Mouse (Mus musculus): ENCODE results near the gene Cant1. TPM values are rescaled to one million over a fixed set of nuclear protein-coding genes. Genes with fewer than 3 reads are reported as not detected.

The Cant1 gene
- total RNA-seq, 2 experiments from 2014 or later, result 9.3 to 9.9 TPM

DNA sequence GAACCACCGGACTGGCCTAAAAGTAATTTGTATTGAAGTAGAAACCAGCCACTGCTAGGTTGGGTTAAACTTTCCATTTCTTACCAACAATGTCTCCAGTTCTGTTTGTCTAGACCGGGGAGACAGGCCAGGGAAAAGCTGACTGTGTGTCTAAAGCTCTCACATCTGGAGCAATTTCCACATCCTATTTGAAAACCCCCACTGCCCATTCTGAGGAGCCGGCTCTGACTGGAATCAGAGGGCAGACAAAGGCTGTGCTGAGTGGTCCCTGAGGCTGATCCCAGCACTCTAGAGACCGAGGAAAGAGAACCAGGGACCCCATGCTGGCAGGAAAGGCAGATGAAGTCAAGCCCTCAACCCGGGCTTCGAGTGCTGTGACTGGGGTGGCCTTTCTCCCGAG lies 46.2 kb downstream of the Cant1 start:
- DNase-seq, result no peak

DNA sequence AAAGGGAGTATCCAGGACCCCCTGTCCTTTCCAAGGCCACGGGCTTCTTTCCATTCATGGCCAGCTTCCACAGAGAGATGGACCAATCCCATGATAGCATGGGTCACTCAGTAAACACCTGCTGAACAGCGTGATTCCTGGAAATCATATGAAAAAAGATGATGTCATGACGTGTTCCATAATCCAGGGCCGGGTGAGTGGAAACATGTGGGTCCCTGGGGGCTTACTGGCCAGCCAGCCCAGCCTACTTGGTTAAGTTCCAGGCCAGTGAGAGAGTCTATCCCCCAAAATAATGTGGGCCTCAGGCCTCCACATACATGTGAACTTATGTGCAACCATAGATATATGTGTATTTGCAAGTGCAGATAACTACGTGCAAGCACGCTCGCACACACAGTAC lies 47.0 kb downstream of the Cant1 start:
- DNase-seq, result peak; percentile 3

DNA sequence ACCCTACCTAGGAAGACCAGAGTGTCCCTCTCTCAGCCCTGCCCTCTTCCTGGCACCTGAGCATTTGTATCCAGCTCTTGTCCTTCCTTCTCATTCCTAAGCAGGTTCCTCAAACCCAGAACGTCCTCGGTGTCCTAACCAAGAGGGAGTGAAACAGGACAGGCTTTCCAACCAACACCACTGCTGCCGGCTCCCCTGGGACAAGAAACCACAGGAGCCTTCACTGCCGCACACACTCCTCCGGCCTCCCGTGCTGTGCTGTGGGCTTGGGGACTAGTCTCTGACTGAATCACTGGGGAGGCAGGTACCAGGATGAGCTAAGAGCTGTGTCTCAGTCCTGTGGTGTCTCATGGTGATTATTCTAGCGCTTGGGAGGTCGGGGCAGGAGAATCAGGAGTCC lies 49.2 kb downstream of the Cant1 start:
- DNase-seq, result peak; percentile 4

DNA sequence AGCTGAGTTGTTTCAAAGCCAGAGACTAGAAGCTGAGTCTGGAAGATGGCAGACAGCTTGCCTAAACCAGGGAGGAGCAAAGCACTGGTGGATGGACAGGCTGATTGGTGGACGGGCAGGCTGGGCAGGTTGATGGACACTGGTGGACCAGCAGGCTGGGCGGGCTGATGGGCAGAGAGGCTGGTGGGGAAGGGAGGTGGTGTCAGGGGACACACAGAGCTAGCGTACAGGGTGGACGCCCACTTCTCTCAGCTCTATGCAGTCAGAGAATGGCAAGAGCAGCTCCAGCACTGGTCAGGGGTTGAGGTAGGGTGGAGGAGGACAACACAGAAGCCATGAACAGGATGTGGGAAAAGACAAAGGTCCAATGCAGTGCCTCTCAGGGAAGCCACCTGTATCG lies 49.6 kb downstream of the Cant1 start:
- DNase-seq, result peak; percentile 0

DNA sequence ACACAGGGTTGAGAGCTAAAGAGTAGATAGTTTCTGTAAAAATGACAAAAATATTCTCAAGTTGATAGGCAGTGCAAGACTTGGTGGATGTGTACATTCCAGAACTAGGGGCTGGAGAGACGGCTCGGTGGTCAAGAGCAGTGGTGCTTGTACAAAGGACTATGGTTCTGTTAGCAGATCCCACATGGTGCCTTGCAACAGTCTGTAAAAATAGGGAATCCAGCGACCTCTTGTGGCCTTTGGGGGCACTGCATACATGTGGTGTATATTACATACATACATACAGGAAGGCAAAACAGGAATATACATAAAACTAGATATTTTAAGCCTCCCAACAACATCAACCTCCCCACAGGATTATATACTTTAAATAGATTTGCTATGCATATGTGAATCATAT lies 50.6 kb downstream of the Cant1 start:
- DNase-seq, result peak; percentile 2

DNA sequence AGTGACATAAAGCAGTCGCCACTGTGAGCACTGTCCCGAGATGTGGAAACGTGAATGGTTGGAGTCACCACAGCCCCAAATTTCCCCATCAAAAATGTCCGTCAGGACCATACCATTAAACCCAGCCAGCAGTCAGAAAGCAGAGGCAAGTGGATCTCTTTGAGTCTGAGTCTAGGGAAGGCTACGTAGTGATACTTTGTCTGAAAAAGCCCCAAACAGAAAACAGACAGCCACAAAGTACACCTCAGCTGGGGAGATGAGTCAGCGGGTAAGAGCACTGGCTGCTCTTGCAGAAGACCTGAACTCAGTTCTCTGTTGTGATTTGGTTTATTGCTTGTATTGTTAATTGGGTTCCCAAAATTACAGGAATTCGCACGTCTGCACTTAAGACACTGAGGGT lies 52.3 kb downstream of the Cant1 start:
- DNase-seq, result peak; percentile 1

DNA sequence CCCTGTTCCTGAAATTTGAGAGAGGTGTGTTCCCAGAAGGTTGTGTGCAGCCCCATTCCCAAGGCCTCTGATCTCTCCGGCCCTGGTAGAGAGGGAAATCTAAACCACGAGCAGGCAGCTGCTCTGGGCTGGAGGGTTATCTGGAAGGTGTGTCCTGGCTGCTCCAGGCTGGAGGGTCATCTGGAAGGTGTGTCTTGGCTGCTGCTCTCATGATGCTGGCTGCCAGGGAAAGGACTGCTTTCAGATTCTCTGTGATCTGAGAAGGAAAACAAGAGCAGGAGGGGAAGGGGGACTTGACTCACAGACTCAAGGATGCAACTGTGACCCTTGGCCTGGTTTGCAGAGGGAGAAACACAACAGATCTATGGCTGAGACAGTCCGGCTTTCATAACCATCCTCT lies 52.8 kb downstream of the Cant1 start:
- peak; percentile 58 for DNase-seq

DNA sequence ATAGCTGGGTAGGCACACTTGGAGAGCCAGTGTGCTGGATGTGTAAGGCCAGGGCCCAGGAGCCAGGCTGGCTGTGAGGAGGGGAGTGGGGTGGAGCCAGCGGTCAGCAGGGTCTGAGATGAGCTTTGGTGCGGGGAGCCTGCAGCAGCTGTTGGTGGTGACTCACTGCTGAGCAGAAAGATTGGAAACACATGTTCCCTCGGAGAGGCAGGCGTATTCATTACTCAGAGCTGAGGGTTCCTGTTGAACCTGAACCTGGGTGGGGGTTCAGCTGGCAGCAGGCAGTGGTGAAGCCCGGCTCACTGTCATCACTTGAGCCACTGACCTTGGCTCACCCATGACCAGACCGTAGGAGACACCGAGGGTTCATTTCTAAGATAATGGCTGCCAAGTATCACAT lies 53.7 kb downstream of the Cant1 start:
- DNase-seq, result peak; percentile 82

DNA sequence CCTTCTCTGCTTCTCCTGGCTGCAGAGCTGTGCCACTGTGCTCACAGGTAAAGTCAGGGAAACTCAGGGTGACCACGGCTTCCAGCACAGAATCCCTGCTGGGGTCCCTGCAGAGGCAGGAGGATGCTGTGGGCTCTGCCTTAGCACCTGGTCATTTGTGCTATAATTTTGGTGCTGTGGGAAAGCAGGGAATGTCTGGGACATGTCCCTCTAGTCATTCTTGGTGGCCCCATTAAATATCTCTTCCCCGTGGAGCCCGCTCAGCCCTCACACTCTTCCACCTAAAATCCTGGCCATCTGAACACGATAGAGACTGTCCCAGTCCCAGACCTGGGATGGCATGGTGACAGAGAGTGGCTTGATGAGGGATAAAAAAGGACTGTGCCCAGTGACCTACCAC lies 54.9 kb downstream of the Cant1 start:
- peak; percentile 5 for DNase-seq

DNA sequence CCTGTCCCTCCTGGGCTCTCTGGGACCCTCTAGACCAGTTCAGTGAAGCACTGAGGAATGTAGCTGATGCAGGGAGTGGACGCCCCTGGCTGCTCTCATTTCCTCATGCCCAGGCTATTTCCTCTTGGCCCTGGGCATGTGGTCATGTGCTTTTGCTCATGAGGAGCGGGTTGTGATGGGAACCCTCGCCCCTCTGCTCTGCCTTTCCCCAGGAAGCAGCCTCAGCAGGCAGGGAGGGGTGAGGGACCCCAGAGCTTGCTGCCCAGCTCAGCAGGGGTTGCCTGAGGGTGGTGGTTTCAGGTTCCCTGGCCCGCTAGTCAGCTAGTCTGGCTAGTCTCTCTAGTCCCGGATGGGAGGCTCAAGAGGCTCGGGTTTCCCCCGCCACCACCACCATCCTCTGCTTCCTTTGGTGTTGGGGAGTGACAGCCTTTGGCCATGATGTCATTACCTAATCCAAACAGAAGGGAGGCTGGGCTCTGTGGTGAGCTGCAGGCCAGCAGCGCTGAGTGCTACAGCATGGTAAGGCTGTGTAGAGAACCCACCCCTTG lies 55.8 kb downstream of the Cant1 start:
- DNase-seq, result peak; percentile 80

DNA sequence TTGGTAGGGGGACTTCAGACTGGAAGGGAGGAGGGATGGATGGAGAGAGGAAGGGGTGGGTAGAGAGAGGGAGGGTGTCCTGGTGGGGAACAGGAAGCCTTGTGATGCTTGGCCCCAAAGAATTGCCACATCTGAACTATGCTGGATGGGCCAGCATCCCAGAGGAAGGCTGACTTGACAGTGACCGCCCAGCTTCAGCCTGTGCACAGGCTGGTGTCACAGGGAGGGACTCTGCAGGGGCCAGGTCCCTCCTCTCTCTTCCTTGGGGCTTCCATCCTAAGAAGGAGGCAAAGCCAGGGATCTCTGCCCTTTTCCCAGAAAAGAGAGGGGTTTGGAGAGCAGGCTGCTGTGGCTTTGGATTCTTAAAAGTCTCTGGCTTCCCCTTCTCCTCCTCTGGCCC lies 56.4 kb downstream of the Cant1 start:
- peak; percentile 51 for DNase-seq

DNA sequence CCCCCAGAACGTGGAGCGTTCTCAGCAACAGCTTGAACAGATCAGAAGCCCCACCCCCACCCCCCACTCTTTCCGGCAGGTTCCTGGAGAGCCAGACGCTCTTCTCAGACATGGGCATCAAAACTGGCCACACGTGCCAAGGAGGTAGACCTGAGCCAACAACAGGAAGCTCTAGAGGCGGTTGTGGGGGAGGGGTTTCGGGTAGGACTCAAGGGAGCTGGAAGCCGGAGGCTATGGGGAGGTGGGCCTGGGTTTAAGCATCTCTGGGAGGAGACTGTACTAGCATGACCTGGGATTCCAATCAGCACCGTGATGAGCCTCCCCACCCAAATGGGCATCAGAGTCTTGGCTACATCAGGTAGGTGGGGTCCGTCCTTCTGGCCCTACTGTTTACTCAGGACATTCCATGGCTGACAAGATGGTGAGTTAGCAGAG lies 58.0 kb downstream of the Cant1 start:
- DNase-seq, result peak; percentile 55

DNA sequence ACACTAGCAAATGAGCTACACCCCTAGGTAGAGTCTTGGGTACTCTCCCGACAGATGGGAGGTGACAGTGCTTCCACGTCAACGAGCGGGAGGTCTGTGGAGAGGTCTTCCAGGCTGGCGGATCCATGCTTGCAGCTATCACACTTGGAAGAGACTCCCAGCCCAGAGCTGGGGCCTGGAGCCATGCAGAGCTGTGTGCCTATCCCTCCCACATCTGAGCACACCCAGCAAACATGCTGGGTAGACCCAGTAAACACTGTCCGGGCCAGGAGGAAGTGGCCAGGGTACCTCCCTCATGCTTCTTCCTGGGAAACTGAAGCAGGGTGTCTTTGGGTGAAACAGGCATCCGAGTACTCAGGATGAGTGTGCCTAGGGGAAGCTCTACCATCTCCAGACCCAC lies 58.4 kb downstream of the Cant1 start:
- peak; percentile 60 for DNase-seq

Other genes with a start within 250 kb of the Cant1 start
- gene Cyth1, start 170.5 kb downstream of the Cant1 start, total RNA-seq (2021), result 10 to 100 TPM; 30.0 to 32.3 TPM
- 10 to 100 TPM; 11.9 to 12.8 TPM for gene Usp36, start 128.8 kb downstream of the Cant1 start, total RNA-seq (2021)
- gene Cep295nl, start 76.6 kb downstream of the Cant1 start, total RNA-seq (2021), result 1 to 10 TPM in 1 of 2 experiments, under 1 TPM in 1; 0.99 to 1.0 TPM
- gene Timp2, start 63.3 kb downstream of the Cant1 start, total RNA-seq (2021), result 10 to 100 TPM; 77.3 to 96.4 TPM
- 10 to 100 TPM; 11.0 to 14.7 TPM for gene Lgals3bp, start 17.0 kb downstream of the Cant1 start, total RNA-seq (2021)
- 10 to 100 TPM in 1 of 2 experiments, 1 to 10 TPM in 1; 9.2 to 13.4 TPM for gene C1qtnf1, start 9.1 kb upstream of the Cant1 start, total RNA-seq (2021)
- gene Engase, start 57.7 kb upstream of the Cant1 start, total RNA-seq (2021), result 1 to 10 TPM; 5.4 to 9.5 TPM